Mouse (Mus musculus) gastrocnemius, adult 18-20 months (tissue): ENCODE data around the gene Serinc4. TPM values are rescaled to one million over a fixed set of nuclear protein-coding genes. Genes with fewer than 3 reads are reported as not detected.
A peak's percentile ranks its signal among the peaks of the same experiment; 100 is the strongest.

Experiments used
- DNase-seq: peaks from one replicate; pipeline ENCODE4 v3.0.0; 2021; ENCODE audit warnings: low spot score
- total RNA-seq, 2 experiments: library from RNA; stranded (reverse); gene quantifications; 2 replicates each; pipeline ENCODE4 v1.2.3; 2021

The Serinc4 gene
- total RNA-seq, 2 experiments from 2014 or later = not detected

GRCm38 (mm10) chr2:121448136-121448535 lies 8.4 kb downstream of the Serinc4 start:
- DNase-seq = peak; percentile 57

DNA sequence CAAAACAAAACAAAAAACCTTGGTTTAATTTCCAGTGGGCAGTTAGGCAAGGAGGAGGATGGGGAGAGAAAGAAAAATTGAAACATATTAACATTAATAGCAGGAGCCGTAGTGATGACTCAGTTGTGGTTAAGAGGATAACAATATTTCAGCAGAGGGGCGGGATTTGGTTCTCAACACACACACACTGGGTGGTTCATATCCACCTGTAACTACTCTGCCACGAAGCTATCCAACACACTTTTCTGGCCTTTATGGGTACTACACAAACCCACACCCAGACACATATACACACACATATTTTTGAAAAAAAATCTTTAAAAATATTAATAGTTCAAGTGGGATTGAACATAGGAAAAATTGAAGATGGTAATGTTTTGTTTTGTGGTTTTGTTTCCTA lies 9.6 kb downstream of the Serinc4 start:
- no peak for DNase-seq

- DNase-seq = no peak
Observed at GRCm38 (mm10) chr2:121446506-121446905, 10.1 kb downstream of the Serinc4 start.

DNA sequence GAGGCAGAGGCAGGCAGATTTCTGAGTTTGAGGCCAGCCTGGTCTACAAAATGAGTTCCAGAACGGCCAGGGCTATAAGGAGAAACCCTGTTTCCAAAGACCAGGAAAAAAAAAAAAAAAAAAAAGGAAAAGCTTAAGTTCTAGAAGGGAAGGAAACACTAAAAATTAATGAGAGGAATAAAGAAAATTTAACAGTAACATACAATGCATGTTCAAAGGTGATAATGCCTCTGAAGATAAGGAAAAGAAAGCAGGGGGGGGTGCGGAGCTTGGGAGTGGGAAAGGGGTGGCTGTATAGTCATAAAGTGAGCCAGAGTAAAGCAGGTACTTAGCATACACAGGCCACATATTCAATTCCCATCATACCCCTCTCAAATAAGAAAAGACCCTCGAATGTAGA lies 11.5 kb downstream of the Serinc4 start:
- DNase-seq = no peak

DNA sequence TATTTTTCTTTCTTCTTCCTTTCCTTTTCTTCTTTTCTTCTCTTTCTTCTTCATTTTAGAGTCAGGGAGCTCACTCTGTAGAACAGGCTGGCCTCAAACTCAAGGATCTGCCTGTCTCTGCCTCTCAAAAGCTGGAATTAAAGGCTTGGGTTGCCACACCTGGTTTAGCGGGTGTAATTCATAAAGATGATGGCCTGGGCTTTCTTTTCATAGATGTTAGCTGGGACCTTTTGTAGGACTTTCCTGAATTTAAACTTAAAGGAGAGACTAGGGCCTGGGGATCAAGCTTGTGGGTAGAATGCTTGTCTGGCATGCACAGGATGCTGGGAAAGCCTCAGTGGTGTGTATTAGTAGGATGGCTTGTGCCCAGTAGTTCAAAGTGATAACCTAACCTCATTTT lies 12.4 kb downstream of the Serinc4 start, which contains the start of gene Ell3:
Gene Ell3, minus strand, starts transcription at position 101 of the 400 bp plus-strand sequence.
- DNase-seq = no peak

- no peak for DNase-seq
Observed at GRCm38 (mm10) chr2:121443068-121443349, 13.6 kb downstream of the Serinc4 start.

DNA sequence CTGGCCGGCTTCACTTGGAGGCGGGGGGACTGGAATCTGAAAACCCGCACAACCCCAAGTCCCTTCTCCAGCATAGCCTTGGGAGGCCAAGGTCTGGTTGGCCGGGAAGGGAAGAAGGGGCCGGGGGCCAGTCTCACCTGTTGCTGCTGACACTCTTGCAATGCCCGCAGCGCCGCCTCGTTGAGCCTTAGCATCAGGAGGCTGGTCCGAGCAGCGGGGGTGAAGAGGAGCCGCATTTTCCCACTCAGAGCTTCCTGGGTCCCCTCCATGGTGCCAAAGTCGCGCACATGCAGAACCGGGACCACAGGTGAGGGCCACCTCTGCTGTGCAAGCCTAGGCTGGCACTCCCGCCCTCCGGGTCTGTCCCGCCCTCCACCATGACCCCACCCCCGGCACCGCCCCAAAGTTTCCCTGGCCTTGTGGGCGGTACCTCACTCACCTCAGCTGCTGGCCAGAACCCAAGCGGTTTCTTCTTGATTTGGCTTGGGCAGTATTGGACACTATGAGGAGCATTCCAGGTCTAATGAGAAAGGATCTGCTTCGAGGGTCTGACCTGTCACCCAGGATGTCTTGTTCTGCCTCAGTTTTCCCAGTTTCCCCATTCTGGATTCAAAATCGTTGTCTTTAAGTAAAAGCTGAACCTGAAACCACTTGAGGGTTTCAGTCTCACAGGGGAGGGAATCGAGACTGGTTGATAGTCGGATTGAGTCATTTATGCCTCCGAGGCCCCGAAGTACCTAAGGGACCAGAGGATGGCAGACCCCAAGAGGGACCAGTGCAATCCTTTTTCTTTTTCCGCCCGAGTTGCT lies 14.1 kb downstream of the Serinc4 start:
- DNase-seq = peak; percentile 51

DNA sequence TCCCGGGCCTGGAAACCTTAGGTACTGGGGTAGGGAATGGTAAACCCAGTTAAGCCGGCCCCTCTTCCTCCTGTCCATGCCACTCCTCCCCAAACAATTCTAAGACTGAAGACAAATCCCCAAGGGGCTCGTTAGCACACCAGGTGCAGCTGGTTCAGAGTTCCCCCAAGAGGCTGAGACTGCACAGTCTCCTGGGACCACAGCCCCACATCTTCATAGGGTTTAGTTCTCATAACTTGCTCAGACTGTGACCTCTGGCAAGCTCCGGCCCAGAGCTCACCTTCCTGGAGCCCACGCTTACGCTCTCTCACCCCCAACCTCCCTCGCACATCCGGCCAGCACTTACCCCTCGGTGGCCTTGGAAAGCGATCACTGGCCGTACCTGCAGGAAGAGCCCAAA lies 14.8 kb downstream of the Serinc4 start:
- no peak for DNase-seq

- no peak for DNase-seq
Observed at GRCm38 (mm10) chr2:121440834-121441605, 15.6 kb downstream of the Serinc4 start.

- no peak for DNase-seq
Observed at GRCm38 (mm10) chr2:121439746-121440145, 16.8 kb downstream of the Serinc4 start.

GRCm38 (mm10) chr2:121434854-121435253 lies 21.7 kb downstream of the Serinc4 start:
- DNase-seq = no peak

DNA sequence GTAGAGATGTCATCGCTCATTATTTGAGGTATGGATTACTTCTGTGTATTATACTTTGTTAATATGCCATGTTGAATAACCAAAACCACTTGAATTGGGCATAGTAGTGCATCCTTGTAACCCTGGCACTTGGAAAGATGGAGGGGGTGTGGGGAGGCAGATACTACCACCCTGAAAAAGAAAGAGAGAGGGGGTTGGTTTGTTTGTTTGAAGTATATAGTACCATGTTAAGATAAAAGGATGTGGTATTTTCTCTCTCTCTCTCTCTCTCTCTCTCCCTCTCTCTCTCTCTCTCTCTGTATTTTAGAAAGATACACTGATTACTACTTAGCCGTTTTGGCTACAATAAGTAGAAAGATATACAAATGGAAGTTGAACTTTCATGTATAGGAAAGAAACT lies 30.7 kb downstream of the Serinc4 start:
- DNase-seq = no peak

- no peak for DNase-seq
Observed at GRCm38 (mm10) chr2:121423166-121423565, 33.4 kb downstream of the Serinc4 start.

DNA sequence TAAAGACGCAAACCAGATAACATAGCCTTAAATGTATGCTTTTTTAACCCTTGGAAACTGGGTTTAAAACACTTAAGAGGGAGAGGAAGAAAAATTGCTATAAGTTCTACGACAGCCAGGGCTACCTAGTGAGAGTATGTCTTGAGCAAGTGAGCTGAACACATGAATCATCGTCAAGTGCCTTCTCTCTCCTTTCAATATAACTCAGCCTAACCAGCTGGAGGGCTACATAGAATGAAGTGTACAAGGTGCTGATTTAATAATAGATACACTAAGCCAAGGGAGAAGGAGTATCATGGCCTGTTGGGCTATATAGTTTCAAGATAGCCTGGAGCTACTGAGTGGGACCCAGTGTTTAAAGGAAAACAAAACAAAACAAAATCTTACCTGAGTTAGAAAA lies 38.1 kb downstream of the Serinc4 start:
- no peak for DNase-seq

DNA sequence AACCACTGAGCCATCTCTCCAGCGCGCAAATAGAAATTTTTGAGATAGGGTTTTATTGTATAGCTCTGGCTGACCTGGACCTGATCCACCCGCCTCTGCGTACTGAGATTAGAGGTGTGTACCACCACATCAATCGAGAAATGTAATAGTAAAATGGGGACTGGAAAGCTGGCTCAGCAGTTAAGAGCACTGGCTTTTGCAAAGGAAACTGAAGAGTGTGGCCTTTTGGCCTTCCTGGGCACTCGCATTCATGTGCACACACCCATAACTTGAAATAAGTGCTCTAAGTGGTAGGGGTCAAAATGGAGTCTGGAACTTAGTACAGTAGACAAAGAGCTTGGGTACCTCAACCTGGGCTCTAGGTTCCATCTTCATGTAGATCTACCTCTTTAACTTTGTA lies 40.2 kb downstream of the Serinc4 start:
- DNase-seq = no peak

- DNase-seq = no peak
Observed at GRCm38 (mm10) chr2:121415591-121415990, 41.0 kb downstream of the Serinc4 start.

- DNase-seq = no peak
Observed at GRCm38 (mm10) chr2:121415103-121415502, 41.5 kb downstream of the Serinc4 start.

DNA sequence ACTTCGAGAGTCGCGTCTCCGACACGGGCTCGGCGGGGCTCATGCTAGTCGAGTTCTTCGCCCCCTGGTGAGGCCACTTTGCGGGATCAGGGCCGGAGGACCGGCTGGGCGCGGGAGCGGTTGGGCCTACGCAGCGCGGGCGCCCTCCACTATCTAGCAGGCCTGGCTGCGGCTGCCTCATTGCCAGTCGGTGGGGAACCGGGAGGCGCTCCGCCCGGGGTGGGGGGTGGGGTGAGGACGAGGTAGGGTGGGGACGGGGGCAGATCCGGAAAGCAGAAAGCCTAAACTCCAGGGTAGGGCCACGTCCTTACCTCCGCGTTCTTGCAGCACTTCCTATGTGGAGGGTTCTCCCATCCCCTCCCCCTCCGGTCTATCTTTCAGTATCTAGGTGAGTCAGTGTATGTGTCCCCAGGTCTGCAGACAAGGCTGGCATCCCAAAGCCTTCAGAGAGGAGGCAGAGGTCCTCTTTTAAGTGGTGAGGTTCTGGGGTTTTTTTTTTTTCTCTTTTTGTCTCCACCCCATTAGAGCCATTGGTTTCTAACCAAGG lies 42.4 kb downstream of the Serinc4 start:
- DNase-seq = no peak

DNA sequence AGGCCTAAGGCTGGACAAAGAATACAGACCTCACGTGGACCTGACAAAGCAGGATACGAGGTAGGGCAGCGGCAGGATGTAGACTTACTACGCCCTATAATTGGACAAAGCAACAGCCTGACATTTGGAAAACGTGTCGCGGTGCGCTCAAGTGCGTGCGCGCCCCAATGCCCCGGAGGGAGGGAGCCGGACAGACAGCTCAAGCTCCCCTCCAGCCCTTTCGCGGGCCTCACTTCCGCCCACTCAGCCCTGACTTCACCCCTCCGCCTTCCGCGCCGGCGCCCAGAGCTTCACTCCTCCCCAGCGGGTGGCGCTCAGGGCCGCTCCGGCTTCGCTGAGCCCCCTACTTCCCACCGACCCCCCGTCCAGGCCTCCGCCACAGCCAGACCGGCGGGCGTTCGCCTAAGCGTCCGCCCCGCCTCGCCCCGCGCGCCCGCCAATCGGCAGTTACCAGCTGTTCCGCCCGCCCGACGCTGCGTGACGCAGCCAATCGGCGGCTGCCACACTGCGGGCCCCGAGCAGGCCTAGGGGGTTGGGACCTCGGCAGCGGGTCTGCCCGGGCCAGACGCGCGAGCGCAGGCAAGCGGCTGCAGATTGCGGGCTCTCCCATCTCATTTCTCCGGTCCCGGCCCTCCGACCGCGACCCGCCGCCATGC lies 43.1 kb downstream of the Serinc4 start, which contains the start of the genes Pdia3 and Catsper2:
Gene Pdia3, plus strand, starts transcription at position 389 of the 656 bp plus-strand sequence.
Gene Catsper2, minus strand, starts transcription at position 406 of the 656 bp plus-strand sequence.
- peak; percentile 96 for DNase-seq

DNA sequence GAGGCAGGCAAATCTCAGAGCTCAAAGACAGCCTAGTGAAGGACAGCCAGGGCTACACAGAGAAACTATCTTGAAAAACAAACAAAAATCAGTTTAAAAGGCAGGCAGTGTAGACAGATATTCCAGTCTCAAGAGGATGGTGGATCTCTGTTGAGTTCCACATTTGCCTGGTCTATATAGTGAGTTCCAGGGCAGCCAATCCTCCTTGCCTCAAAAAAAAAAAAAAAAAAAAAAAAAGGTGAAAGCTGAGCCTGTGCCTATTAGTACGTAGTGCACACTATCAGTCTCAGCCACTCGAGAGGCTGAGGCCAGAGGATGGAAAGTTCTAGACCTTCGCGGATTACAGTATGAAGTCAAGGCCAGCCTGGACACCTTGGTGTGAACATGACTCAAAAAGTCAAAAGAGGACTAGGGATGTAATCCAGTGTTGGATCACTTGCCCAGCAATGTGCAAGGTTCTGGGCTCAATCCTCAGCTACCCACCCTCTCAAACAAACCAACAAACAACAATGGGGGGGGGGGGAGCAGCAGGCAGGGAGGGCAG lies 43.7 kb downstream of the Serinc4 start:
- DNase-seq = no peak

GRCm38 (mm10) chr2:121408160-121408559 lies 48.4 kb downstream of the Serinc4 start:
- DNase-seq = peak; percentile 37

DNA sequence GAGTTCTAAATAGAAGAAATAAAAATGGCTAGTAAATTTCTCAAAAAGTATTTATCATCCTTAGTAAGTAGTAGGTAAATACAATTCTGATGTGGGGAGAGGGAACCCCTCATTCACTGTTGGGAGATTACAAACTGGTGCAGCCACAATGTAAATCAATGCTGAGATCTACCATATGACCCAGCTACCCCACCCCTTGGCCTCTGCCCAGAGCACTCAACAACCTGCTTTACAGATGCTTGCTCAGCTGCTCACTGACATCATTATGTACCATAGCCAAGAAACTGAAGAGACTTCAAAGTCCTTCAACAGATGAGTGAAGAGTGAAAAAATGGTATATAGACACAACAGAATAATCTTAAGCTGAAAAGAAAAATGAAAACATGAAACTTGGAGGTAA lies 53.3 kb downstream of the Serinc4 start:
- no peak for DNase-seq
